Mouse (Mus musculus): ENCODE data around the gene Pcnx2.

Gene Pcnx2

GRCm38 (mm10) chr8:125897388-125897787 is 729 bp downstream of the Pcnx2 start:
- DNase-seq (ENCODE audit: low read depth), result no peak

GRCm38 (mm10) chr8:125889920-125890319 is 8.2 kb downstream of the Pcnx2 start:
- DNase-seq (ENCODE audit: low read depth), result no peak

DNA sequence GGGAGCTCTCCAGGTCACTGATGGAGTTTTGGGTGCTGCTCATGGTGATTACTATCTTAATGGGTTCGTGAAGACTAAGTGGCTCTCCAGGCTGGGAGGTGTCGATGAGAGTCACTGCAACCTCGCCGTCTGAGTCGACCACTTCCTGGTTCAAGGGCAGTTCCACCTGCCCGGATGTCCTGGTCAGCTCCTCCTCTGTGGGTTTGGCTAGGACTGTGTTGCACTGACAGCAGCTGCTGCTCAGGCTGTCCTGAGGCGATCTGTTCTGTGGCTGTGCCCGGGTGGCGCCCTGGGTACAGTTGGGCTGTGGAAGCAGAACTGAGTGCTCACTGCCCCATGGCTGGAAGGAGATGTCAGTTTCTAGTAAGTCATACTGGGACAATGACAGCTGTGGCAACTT is 10.6 kb downstream of the Pcnx2 start:
- no peak for DNase-seq (ENCODE audit: low read depth)

- DNase-seq (ENCODE audit: low read depth), result no peak
These were observed 17.7 kb downstream of the Pcnx2 start for GRCm38 (mm10) chr8:125880447-125880846.

DNA sequence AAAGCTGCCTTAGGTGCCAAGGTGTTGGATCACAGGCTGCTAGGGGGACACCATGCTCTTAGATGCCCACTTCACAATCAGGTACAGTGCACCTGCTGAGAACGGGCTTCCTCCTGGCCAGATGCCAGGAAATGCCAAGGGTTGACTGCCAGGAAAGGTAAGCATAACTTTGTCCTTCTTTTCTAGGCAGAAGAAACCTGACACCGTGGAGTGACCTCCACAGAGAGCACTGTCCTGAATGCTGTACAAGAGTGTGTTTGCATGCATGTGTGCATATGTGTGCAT is 24.9 kb downstream of the Pcnx2 start:
- DNase-seq (ENCODE audit: low read depth), result no peak

- no peak for DNase-seq (ENCODE audit: low read depth)
These were observed 25.4 kb downstream of the Pcnx2 start for GRCm38 (mm10) chr8:125872501-125873249.

DNA sequence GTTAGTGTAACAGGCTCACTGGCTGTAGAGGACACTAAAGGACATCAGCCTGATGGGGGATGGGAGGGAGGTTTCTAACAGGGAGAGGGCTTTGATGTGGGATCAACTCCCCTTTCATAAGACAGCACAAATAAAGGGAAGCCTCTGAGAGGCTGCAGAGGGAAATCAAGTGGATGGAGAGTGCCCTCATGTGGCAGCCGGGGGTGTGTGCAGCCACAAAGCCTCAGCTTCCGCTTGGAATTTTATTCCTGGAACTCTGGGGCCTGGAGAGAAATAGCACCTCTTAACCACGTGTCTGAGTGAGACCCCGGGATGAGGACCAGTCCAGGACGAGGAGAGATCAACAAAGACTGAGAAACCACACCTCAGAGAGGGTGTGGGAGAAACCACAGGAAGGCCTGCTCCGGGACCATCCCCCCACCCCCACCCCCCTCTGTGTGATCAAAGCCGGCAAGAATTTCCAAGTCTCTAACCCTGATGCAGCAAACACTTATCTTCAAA is 27.2 kb downstream of the Pcnx2 start:
- peak; percentile 24 for DNase-seq (ENCODE audit: low read depth)

GRCm38 (mm10) chr8:125870179-125870702 is 27.9 kb downstream of the Pcnx2 start:
- no peak for DNase-seq (ENCODE audit: low read depth)

- DNase-seq (ENCODE audit: low read depth), result peak; percentile 28
These were observed 28.4 kb downstream of the Pcnx2 start for GRCm38 (mm10) chr8:125869739-125870138.

- DNase-seq (ENCODE audit: low read depth), result no peak
These were observed 29.6 kb downstream of the Pcnx2 start for GRCm38 (mm10) chr8:125868552-125868951.

DNA sequence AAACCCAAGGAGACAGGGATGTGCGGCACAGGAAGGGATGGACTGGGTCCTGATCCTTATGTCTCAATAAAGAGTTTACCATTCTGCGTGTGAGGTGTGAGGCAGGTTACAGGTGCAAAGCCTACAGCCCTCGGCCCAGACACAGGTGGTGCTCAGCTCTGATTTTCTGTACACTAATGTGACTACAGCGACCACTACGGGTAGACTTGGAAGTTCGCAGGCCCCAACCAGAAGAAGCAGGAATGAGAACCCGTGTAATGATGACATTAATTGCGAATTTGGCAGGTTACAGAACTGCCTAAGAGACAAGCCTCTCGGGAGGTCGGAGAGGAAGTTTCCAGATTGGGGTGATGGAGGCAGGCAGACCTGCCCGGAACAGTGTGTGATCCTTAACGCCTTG is 32.0 kb downstream of the Pcnx2 start:
- no peak for DNase-seq (ENCODE audit: low read depth)

GRCm38 (mm10) chr8:125857251-125857650 is 40.9 kb downstream of the Pcnx2 start:
- DNase-seq (ENCODE audit: low read depth), result no peak

DNA sequence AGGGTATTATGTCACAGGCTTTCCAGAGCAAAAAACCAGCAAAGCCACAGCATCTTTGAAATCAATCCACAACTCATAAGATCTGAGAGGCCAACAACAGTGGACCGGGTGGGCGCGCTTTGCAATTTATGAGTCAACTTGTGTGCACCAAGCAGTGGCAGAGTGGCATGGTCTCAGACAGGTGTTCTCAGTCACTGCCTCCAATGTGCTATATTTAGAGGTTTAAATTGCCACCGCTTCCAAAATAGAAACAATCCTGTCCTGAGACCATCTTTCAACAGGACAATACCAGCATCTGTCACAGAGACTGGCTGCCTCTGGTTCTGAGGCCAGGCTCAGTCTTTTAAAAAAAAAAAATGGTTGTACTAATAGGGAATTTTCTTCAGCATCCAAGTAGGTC is 42.0 kb downstream of the Pcnx2 start:
- no peak for DNase-seq (ENCODE audit: low read depth)

GRCm38 (mm10) chr8:125854379-125854778 is 43.7 kb downstream of the Pcnx2 start:
- DNase-seq (ENCODE audit: low read depth), result no peak

GRCm38 (mm10) chr8:125853300-125853699 is 44.8 kb downstream of the Pcnx2 start:
- DNase-seq (ENCODE audit: low read depth), result no peak

- DNase-seq (ENCODE audit: low read depth), result no peak
These were observed 48.9 kb downstream of the Pcnx2 start for GRCm38 (mm10) chr8:125849181-125849580.

DNA sequence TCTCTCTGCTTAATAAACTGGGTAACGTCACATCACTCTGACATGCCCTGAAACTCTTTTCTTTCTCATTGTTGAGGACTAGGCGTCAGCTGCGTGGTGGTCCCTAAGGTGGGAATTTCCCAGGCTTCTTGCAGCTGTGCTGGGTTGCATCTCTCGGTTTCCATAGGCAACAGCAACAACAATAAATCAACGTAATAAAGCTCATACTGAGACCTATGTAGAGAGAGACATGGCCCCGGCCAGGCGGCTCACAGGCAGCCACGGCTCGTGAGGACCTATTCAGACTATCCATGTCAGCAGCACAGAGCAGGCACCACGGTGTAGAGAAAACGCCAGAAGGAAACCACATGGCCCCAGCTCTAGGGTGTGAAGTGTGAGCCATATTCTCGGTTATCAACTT is 50.3 kb downstream of the Pcnx2 start:
- no peak for DNase-seq (ENCODE audit: low read depth)

- DNase-seq (ENCODE audit: low read depth), result no peak
These were observed 52.8 kb downstream of the Pcnx2 start for GRCm38 (mm10) chr8:125845281-125845680.

DNA sequence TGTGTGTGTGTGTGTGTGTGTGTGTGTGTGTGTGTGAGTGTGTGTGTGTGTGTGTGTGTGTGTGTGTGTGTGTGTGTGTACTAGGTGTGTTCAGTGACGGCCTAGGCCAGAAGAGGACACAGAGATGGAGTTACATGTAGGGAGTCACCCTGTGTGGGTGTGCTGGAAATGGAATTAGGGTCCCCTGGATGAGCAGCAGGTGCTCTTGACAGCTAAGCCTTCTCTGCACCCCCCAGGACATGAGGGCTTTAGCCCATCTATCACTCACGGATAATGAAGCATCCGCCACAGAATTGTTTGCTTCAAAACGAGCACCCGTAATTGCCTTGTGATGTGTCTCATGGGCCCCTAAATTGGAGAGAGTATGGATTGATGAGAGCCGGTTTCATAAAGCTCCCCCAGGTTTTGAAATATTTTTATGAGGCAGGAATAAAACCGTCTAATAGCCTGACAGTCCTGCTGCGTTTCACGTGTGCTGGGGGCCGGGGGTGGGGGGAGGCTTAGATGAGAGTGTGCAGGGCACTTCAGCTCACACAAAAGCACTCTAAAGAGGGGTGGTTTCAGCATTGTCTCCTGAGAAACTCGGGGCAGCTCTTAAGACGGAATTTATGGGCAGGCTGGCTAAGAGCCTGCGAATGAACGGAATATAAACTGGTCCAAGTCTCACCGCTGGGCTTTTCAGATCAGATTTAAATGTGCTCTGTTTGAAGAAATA is 54.8 kb downstream of the Pcnx2 start:
- DNase-seq (ENCODE audit: low read depth), result no peak

- no peak for DNase-seq (ENCODE audit: low read depth)
These were observed 56.0 kb downstream of the Pcnx2 start for GRCm38 (mm10) chr8:125842158-125842557.

DNA sequence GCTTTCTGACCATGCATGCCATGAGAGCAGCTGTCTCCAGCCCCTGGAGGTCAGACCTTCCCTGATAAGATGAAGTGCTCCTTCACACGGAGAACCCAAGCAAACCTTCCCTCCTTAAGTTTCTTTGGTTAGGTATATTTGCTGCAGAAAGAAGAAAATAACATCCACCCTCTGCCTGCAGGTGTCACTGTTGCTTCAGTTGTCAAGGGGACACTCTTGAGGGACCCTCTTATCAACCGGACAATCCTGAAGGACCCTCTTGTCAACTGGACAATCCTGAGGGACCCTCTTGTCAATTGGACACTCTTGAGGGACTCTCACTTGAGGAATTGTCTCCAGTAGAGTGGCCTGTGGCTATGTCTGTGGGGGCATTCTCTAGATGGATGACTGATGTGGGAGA is 73.4 kb downstream of the Pcnx2 start:
- no peak for DNase-seq (ENCODE audit: low read depth)

GRCm38 (mm10) chr8:125823719-125824118 is 74.4 kb downstream of the Pcnx2 start:
- no peak for DNase-seq (ENCODE audit: low read depth)

GRCm38 (mm10) chr8:125822065-125822464 is 76.1 kb downstream of the Pcnx2 start:
- no peak for DNase-seq (ENCODE audit: low read depth)
